Mouse (Mus musculus): Measurements from ENCODE around the gene Ttll11. TPM values are rescaled to one million over a fixed set of nuclear protein-coding genes. Genes with fewer than 3 reads are reported as not detected.

Ttll11 gene
- polyA plus RNA-seq (2012; rRNA removed), result 0.64 and 0.70 TPM in 2 replicates

GRCm38 (mm10) chr2:35979644-35980021 is at the start of gene Ttll11:
Gene Ttll11 (minus strand): TSS chr2:35979913.

Other genes with a start within 250 kb of the Ttll11 start
- gene Ndufa8, start 69.5 kb upstream of the Ttll11 start, polyA plus RNA-seq (2012; rRNA removed), result 36.5 and 40.2 TPM in 2 replicates
- gene Morn5, start 69.5 kb upstream of the Ttll11 start, polyA plus RNA-seq (2012; rRNA removed), result 0.15 TPM in 1 of 2 replicates, not detected in the other
- gene Lhx6, start 125.5 kb upstream of the Ttll11 start, polyA plus RNA-seq (2012; rRNA removed), result 1.4 and 1.6 TPM in 2 replicates
- gene Mrrf, start 156.5 kb upstream of the Ttll11 start, polyA plus RNA-seq (2012; rRNA removed), result 12.1 and 14.4 TPM in 2 replicates
- gene Rbm18, start 156.9 kb upstream of the Ttll11 start, polyA plus RNA-seq (2012; rRNA removed), result 1.4 and 1.7 TPM in 2 replicates

Measured in stomach, adult 2 months (tissue).